Mouse (Mus musculus): ENCODE data around the gene H2afz.

GRCm38 (mm10) chr3:137855328-137855727, 9.0 kb upstream of the H2afz start:
- TF ChIP-seq CTCF (IDR thresholded peaks at IDR 0.05; ENCODE audit: extremely low read depth, insufficient read length, insufficient replicate concordance, low read depth, low read length) (no peak), POLR2A (IDR thresholded peaks at IDR 0.05; ENCODE audit: low read depth, low read length) (no peak)
